Mouse (Mus musculus) lung, adult 2 months (tissue): ENCODE measurements at regions not wholly inside any gene's neighbourhood (a gene's known extent, or its start where the extent isn't known, plus 50 kb on each side); places are given as distances from the start of the nearest gene placed in this dataset.
"Not testable (repeated sequence)": the region's sequence is repeated elsewhere in the genome, so short reads cannot be mapped to it uniquely, and the experiment has no call there.

Experiments used
- DNase-seq: peaks from one replicate; pipeline ENCODE4 v3.0.0; 2022
- H3K4me1 ChIP-seq: fragments of 200-500 bp; 2 replicates; pipeline ENCODE4 v1.6.1; 2011; ENCODE audit warnings: low read length; ENCODE audit not compliant: control insufficient read depth, insufficient read depth
- H3K4me3 ChIP-seq: fragments of 200-500 bp; replicated peaks from 2 replicates; pipeline ENCODE3; 2011; ENCODE audit warnings: low read depth, mild to moderate bottlenecking, control low read depth, low read length; ENCODE audit errors: extremely low read depth
- CTCF ChIP-seq: fragments of 200-500 bp; IDR thresholded peaks from 2 replicates; pipeline ENCODE4 v1.5.1; 2011; ENCODE audit warnings: mild to moderate bottlenecking, low read length, control low read depth; ENCODE audit not compliant: insufficient read depth
- POLR2A ChIP-seq: fragments of 200-500 bp; IDR thresholded peaks from 2 replicates; pipeline ENCODE4 v1.6.1; 2011; ENCODE audit warnings: low read depth, mild to moderate bottlenecking, control low read depth, low read length, borderline replicate concordance; ENCODE audit errors: extremely low read depth
- WGBS: fragments of 180-500 bp; shearing (Covaris S2); methylation state at CpG from one replicate; pipeline ENCODE4 v1.1.7; 2018; 5-methylcytosine and 5-hydroxymethylcytosine counted together

- 85% methylated on average over 13 of the region's 13 CpGs for WGBS
Observed at GRCm38 (mm10) chr12:71703146-71703902, 127.6 kb upstream of the Daam1 start.

GRCm38 (mm10) chr12:71704431-71704830 is 126.4 kb upstream of the Daam1 start:
- Histone ChIP-seq H3K4me3 (no peak overlapping the region), H3K4me1 (no peaks in the 10 kb centered on the region)
- DNase-seq, result no peak
- WGBS, result 77% methylated on average over 6 of the region's 6 CpGs
- TF ChIP-seq CTCF (no peak), POLR2A (no peak)

More at GRCm38 (mm10) chr12:71703146-71703902, 127.6 kb upstream of the Daam1 start:
- TF ChIP-seq POLR2A, result no peak
- no peak for TF ChIP-seq CTCF
- DNase-seq, result no peak
- no peak overlapping the region for H3K4me3 ChIP-seq
- H3K4me1 ChIP-seq, result no peaks in the 10 kb centered on the region

- Histone ChIP-seq H3K4me3 (no peak overlapping the region), H3K4me1 (no peaks in the 10 kb centered on the region)
- 19% methylated on average over 10 of the region's 10 CpGs for WGBS
- peak; percentile 55 for DNase-seq
- TF ChIP-seq CTCF (peak; percentile 76), POLR2A (no peak)
Observed at GRCm38 (mm10) chr12:71707727-71708369, 123.0 kb upstream of the Daam1 start.

- WGBS, result 81% methylated on average over 7 of the region's 7 CpGs
- no peak for DNase-seq
- TF ChIP-seq POLR2A (no peak), CTCF (no peak)
- H3K4me1 ChIP-seq, result no peaks in the 10 kb centered on the region
- no peak overlapping the region for H3K4me3 ChIP-seq
Observed at GRCm38 (mm10) chr12:71714606-71715005, 116.3 kb upstream of the Daam1 start.

GRCm38 (mm10) chr12:71718412-71718811 is 112.5 kb upstream of the Daam1 start:
- not testable (repeated sequence) for DNase-seq, H3K4me1 ChIP-seq, H3K4me3 ChIP-seq
- 49% methylated on average over 12 of the region's 12 CpGs for WGBS

GRCm38 (mm10) chr12:71718911-71719310 is 112.0 kb upstream of the Daam1 start:
- Histone ChIP-seq H3K4me1 (no peaks in the 10 kb centered on the region), H3K4me3 (no peak overlapping the region)
- peak; percentile 5 for DNase-seq
- TF ChIP-seq CTCF (no peak), POLR2A (no peak)
- 41% methylated on average over 7 of the region's 7 CpGs for WGBS

- no peak for TF ChIP-seq POLR2A
- TF ChIP-seq CTCF, result no peak
- WGBS, result 25% methylated on average over 5 of the region's 5 CpGs
- no peak for DNase-seq
- H3K4me3 ChIP-seq, result no peak overlapping the region
- 0 out of 2 replicates have a peak, but pooled peaks cover 3% of the 10 kb centered on the region for H3K4me1 ChIP-seq
Observed at GRCm38 (mm10) chr12:71725140-71725539, 105.7 kb upstream of the Daam1 start.

GRCm38 (mm10) chr12:71725713-71726336 is 105.1 kb upstream of the Daam1 start:
- DNase-seq, result peak; percentile 13
- 0 out of 2 replicates have a peak, but pooled peaks cover 3% of the 10 kb centered on the region for H3K4me1 ChIP-seq
- no peak overlapping the region for H3K4me3 ChIP-seq
- TF ChIP-seq POLR2A (no peak), CTCF (no peak)
- WGBS, result 41% methylated on average over 4 of the region's 4 CpGs

- Histone ChIP-seq H3K4me3 (no peak overlapping the region), H3K4me1 (no peaks in the 10 kb centered on the region)
- WGBS, result 71% methylated on average over 2 of the region's 2 CpGs
- DNase-seq, result no peak
- no peak for TF ChIP-seq POLR2A
- no peak for TF ChIP-seq CTCF
Observed at GRCm38 (mm10) chr12:71743345-71743744, 87.5 kb upstream of the Daam1 start.

- WGBS, result 70% methylated on average over 6 of the region's 6 CpGs
- no peak for TF ChIP-seq CTCF
- Histone ChIP-seq H3K4me1 (no peaks in the 10 kb centered on the region), H3K4me3 (no peak overlapping the region)
- DNase-seq, result no peak
Observed at GRCm38 (mm10) chr12:71746011-71746410, 84.9 kb upstream of the Daam1 start.
